15 mouse cellular contexts compared by ENCODE assay signal in the genomic region with DNA sequence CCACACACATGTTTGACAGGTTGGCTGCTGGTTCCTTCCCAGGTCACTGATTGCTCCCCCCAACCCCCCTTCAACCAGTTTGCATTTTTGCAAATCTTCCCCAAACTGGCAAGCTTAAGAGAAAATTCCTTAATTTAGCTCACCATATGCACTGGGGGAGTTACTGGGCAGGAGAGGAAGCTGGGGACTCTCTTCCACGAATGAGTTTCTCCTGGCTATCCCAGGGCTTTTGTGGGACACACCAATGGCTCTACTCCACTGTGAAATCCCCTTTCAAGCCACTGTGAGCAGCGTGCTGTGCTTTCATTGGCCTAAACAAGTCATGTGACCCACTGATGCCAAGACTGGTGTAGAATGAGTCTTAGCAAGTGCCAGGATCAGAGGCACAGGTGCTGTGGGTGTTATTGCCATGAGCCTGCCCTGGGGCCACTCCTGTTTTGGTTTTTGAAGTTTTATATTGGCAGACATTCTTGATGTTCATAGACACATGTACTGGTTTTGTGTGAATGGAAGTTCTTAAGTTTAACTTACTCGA.
"Had no signal": no experiment of that assay in that cellular context is flagged by ENCODE, and none has a peak within 500 bp of the region (broad histone marks: within the 10 kb centered on the region; RNA-seq: fewer than 3 reads in every experiment).

No protein-coding gene starts in this region.

- H3K4me3 ChIP-seq: lung, embryonic 15.5 days; megakaryocyte, embryonic 14.5 days; midbrain, embryonic 13.5 days; midbrain, embryonic 15.5 days; neural tube, embryonic 12.5 days had no signal

- H3K4me2 ChIP-seq: lung, embryonic 15.5 days; midbrain, embryonic 11.5 days; midbrain, embryonic 13.5 days; midbrain, embryonic 15.5 days; neural tube, embryonic 12.5 days had no signal

- H3K9ac ChIP-seq: lung, embryonic 15.5 days; midbrain, embryonic 13.5 days; midbrain, embryonic 15.5 days; neural tube, embryonic 12.5 days had no signal

- ATAC-seq: lung, postnatal 0 days; midbrain, embryonic 13.5 days; midbrain, embryonic 15.5 days had no signal

- H3K36me3 ChIP-seq: lung, embryonic 15.5 days; midbrain, embryonic 13.5 days; midbrain, embryonic 15.5 days; neural tube, embryonic 12.5 days had no signal

- H3K27me3 ChIP-seq: lung, embryonic 15.5 days; megakaryocyte, embryonic 14.5 days; midbrain, embryonic 15.5 days; neural tube, embryonic 12.5 days had no signal

- H3K4me1 ChIP-seq: megakaryocyte, embryonic 14.5 days; midbrain, embryonic 13.5 days; midbrain, embryonic 15.5 days; neural tube, embryonic 12.5 days had no signal

- DNase-seq: lung, adult 2 months; lung, postnatal 14 days; lung, postnatal 36 days; right cerebral cortex, postnatal 14 days; thymus, adult 2 months; thymus, postnatal 25 days; thymus, postnatal 4 days had no signal

- H3K27ac ChIP-seq: lung, embryonic 15.5 days; macrophage; midbrain, embryonic 13.5 days; midbrain, embryonic 15.5 days; neural tube, embryonic 12.5 days had no signal

- H3K9me3 ChIP-seq: lung, embryonic 15.5 days; megakaryocyte, embryonic 14.5 days; midbrain, embryonic 13.5 days; midbrain, embryonic 15.5 days; neural tube, embryonic 12.5 days had no signal
